Mouse (Mus musculus): Measurements from ENCODE around the gene Gm43518. TPM values are rescaled to one million over a fixed set of nuclear protein-coding genes. Genes with fewer than 3 reads are reported as not detected.
A peak's percentile ranks its signal among the peaks of the same experiment; 100 is the strongest.

Gene Gm43518
- 1 to 10 TPM in 2 of 3 experiments, not detected in 1; 4.9 to 5.1 TPM for polyA plus RNA-seq (2017; shearing (Covaris generic))

GRCm38 (mm10) chr5:123927118-123927517 lies at the start of gene Gm43518:
TSS of gene Gm43518 (plus strand) at chr5:123927418.
- no peak for ATAC-seq

GRCm38 (mm10) chr5:123878056-123878455 lies 49.2 kb upstream of the Gm43518 start:
- ATAC-seq = no peak

GRCm38 (mm10) chr5:123879928-123880327 lies 47.3 kb upstream of the Gm43518 start, which contains the start of gene Hcar1:
TSS of gene Hcar1 (minus strand) at chr5:123880020.
- ATAC-seq = no peak

DNA sequence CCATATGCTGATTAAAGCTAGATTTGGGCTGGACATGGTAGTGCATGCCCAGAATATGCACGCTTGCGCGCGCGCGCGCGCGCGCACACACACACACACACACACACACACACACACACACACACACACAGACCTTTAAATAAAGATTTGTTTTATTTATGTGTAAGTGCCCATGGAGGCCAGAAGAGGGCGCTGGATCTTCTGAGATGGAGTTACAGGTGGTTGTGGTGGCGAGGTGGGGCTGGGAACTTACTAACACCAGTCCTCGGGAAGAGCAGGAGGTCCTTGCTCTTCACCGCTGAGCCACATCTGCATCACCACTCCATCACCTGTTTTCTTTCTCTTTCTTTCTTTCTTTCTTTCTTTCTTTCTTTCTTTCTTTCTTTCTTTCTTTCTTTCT lies 46.4 kb upstream of the Gm43518 start:
- ATAC-seq = no peak

- ATAC-seq = no peak
These were observed 43.3 kb upstream of the Gm43518 start for GRCm38 (mm10) chr5:123883891-123884290.

DNA sequence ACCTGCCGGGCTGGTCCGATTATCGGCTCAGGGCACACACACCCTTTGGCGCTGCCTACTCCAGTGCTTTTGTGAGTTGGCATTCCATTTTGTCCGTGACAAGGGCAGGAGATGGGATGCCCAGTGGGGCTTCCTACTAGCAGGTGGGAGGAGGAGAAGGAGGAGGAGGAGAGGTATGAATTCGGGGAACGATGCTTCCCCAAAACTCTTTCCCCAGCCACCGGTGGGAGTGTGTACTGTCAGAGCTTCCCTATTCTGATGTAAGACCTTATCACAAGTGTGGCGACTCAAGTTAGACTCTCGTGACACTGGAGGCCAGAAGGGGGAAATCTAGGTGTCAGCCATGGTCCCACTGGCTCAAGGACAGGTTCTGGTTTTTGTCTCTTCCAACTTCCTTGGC lies 42.9 kb upstream of the Gm43518 start:
- no peak for ATAC-seq

DNA sequence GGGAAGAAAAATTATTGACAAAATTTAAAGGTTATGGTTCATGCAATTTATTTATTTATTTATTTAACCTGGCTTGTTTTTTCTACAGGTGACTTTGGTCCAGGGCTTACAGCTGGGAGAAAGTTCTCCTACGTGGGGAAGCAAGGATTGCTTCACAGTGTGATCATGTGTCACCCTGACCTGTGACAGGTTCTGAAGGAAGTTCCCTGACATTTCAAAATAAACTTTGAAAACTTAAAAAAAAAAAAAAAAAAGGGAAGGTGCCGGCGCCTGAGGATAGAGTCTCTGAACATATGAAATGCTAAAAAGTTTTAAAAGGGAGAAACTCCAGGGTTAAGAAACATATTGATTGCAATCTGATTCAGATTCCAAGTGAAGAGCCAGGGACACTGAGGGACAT lies 40.9 kb upstream of the Gm43518 start:
- no peak for ATAC-seq

DNA sequence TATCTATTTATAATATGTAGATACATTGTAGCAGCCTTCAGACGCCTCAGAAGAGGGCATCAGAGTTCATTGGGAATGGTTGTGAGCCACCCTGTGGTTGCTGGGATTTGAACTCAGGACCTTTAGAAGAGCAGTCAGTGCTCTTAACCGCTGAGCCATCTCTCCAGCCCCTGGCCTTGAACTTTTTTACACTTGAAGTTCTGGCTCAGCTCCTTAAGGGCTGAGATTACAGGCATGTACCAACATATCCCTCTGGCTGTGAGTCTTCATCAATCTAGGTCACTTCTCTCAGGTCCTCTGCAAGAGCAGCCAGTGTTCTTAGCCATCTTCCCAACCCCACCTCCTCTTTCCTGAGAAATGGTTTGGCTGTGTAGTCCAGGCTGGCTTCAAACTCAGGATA lies 36.9 kb upstream of the Gm43518 start:
- ATAC-seq = no peak

DNA sequence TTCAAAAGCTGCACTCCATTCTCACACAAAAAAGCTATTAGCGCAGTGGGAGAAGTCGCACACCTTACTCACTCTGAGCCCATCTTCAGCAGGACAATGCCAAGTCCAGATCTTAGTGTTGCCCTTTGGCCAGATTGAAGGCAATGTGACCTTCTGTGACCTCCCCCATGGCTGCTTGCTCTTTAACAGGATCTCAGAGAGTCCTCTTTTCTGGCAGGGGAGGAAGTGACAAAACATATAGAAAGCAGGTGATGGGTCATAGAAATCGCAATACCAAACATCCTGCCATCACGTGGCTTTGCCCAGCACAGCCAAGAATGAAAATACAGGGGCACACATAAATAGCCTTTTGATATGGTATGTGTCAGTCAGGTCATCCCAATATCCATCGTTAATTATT lies 36.2 kb upstream of the Gm43518 start:
- ATAC-seq = no peak

DNA sequence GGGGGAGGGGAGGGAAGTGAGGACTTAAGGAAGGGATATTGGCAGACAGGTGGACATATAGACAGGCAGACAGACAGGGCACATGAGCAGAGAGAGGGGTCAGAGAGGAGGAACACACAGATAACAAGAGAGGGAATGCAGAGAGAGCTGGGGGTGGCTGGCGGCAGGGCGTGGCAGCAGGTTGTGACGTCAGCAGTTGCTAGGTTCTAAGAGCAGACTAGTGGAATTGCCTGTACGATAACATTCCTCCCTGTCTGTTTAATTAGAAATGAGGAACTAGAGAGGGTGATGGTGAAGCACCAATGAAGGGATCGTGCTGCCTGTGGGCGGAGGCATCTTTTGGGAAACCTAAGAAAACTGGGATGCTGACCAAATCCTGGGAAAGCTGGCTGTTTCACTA lies 35.5 kb upstream of the Gm43518 start:
- no peak for ATAC-seq

DNA sequence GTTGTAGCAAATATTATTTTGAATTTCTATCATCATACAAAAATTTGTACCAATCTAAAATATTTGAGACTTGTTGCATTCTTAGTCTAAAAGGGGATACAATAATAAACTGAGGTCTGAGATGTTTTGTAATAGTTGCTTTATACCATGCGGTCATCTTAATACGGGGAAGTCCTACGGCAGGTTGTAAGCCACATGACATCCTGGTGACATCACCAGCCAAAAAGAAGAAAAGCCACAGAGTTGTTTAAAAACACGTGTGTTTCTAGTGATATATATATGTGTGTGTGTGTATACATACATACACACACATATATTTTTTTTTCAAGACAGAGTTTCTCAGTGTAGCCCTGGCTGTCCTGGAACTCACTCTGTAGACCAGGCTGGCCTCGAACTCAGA lies 33.7 kb upstream of the Gm43518 start:
- no peak for ATAC-seq

GRCm38 (mm10) chr5:123896395-123896794 lies 30.8 kb upstream of the Gm43518 start:
- no peak for ATAC-seq

DNA sequence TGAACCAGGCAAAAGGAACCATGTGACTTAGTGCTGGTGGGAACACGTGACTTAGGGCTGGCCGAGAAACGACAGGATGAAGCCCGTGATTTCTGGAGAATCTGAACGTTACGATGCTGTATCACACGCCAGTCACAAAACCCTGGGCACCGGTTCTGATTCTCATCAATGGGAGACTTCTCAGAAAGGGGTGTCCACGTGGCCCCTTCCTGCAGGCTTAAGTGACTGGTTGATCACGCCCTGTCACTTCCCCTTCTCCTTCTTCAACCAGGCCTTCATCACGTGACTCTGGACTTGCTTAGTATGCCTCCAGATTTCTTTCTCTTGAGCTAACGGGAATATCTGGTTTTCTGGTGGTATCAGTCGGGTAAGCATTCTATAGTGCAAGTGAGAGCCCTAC lies 29.9 kb upstream of the Gm43518 start:
- no peak for ATAC-seq

GRCm38 (mm10) chr5:123904059-123904672 lies 23.1 kb upstream of the Gm43518 start:
- no peak for ATAC-seq

GRCm38 (mm10) chr5:123906146-123906975 lies 20.9 kb upstream of the Gm43518 start:
- ATAC-seq = no peak

DNA sequence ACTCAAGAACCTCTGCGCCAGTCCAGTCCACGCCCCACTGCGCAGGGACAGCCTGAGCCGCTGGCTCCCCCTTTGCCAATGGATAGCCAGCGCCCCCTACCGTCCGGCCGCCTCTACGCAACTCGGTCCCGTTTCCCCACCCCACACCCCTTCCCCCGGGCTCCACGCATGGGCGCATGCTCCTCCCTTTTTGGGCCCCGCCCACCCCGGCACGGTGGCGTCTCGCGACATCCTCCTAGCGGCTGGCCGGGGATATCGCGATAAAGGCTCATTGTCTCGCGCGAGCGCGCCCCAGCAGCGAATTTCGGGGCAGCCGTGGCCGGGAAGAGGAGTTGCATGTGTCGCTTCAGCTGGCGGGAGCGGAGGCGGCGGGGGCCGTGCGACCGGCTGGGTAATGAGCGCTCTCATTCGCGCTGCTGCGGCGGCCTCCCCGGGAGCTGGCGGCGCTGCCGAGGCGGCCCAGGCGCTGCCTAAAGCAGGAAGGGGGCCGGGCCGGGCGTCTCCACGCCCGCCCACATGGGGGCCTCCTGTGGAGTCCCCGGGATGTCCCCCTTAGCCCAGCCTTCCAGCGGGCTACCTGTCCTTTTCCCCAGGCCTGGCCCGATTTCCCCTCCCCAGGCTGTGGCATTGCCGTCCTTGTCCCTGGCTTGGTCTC lies 20.1 kb upstream of the Gm43518 start, which contains the start of gene Denr:
Denr (plus strand) TSS at position 200 of the 655 bp plus-strand sequence.
- ATAC-seq = peak; percentile 97

- ATAC-seq = no peak
These were observed 19.6 kb upstream of the Gm43518 start for GRCm38 (mm10) chr5:123907631-123907977.

GRCm38 (mm10) chr5:123914852-123915251 lies 12.4 kb upstream of the Gm43518 start:
- peak; percentile 95 for ATAC-seq

DNA sequence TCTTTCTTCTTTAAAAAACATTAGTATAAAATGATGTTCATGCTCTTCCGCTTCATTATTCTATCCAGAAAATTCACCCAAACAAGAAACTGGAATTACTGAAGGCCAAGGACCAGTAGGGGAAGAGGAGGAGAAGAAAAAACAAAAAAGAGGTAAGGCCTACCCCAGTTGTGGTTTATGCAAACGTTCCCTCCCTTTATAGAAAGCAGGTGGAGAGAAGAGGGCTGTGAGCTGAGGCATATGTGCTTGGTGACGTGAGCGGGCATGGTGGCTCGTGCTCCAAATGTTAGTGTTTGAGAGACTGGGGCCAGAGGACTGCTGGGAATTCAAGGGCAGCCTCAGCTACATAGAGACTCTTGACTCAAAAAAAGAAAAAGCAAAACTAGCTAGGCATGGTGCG lies 5.1 kb upstream of the Gm43518 start:
- no peak for ATAC-seq

- ATAC-seq = peak; percentile 91
These were observed 3.3 kb downstream of the Gm43518 start, which contains the start of gene Ccdc62 for GRCm38 (mm10) chr5:123930508-123930989. TSS of gene Ccdc62 (plus strand) at chr5:123930679.

GRCm38 (mm10) chr5:123931131-123931530 lies 3.9 kb downstream of the Gm43518 start:
- ATAC-seq = no peak

DNA sequence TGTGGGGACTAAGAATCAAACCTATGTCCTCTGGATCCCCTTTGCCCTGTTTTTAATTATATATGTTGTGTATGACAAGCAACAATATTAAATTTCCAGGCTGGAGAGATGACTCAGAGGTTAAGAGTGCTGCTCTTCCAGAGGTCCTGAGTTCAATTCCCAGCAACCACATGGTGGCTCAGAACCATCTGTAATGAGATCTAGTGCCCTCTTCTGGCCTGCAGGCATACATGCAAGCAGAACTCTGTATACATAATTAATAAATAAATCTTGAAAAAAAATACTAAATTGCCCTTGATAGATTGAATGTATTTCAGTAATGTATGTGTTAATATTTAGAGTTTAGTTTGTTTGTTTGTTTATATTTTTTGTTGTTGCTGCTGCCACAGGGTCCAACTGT lies 5.7 kb downstream of the Gm43518 start:
- ATAC-seq = no peak

- ATAC-seq = no peak
These were observed 6.3 kb downstream of the Gm43518 start for GRCm38 (mm10) chr5:123933556-123933955.
